Mouse (Mus musculus) granulocyte monocyte progenitor cell, adult 5-6 weeks (primary cell): Measurements from ENCODE around the gene Atrnl1. TPM values are rescaled to one million over a fixed set of nuclear protein-coding genes. Genes with fewer than 3 reads are reported as not detected.

Source experiments
- ATAC-seq: replicated peaks from 2 replicates; pipeline ENCODE4 v1.8.0; 2016; ENCODE audit warnings: mild to moderate bottlenecking, moderate TSS enrichment, inconsistent platforms; ENCODE audit not compliant: poor library complexity, severe bottlenecking
- total RNA-seq, 2 experiments: library from RNA; stranded (forward) in 1 of 2; stranded (reverse) in 1 of 2; fragments of 200-712, 200-1000 nt in 1 of 2; fragments of >200 nt in 1 of 2; fragmentation: Nextera tagmentation in 1 of 2; gene quantifications; 2 replicates each; pipeline ENCODE4 v1.2.3; 2014 to 2017

The Atrnl1 gene
- total RNA-seq, 2 experiments from 2014 or later, result 15.7 to 15.8 TPM

- no peak for ATAC-seq
Observed at GRCm38 (mm10) chr19:58095776-58096175, 484.9 kb downstream of the Atrnl1 start.

DNA sequence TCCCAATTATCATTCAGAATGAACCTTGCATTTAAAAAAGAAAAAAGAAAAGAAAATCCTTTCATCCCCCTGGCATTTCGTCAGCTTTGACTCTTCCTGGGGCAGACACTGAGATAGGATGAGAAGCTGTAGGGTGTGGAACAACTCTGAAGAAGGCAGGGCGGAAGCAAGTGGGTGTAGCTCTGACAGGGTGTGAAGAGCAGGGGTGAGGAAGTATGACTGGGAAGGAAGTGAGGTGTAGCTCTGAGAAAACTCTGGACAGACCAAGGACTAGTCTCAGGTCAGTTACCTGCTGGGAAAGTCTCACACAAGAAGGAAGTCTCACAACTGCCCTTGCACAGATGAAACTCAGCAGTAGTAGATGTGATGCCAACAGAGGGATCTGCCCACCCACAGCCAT lies 486.4 kb downstream of the Atrnl1 start:
- ATAC-seq, result 0 out of 2 replicates have a peak, but pooled peaks have one; percentile 14

DNA sequence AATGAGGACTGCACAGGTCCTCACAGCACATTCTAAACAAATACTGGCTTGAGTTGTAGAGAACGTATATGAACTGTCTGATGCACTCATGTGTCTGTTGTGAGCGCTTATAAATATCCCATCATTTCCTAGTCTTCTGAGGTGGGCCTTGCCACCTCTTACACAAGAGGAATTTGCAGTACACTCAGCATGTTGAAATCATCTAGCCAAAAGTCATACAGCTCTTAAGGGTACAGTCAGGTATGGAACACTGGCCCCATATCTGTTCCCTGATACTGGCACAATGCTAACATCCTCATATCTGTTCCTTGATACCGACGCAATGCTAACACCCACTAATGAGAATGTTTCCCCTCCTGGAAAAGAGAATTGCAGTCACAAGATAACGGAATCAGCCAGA lies 488.7 kb downstream of the Atrnl1 start:
- peak; percentile 63 for ATAC-seq

DNA sequence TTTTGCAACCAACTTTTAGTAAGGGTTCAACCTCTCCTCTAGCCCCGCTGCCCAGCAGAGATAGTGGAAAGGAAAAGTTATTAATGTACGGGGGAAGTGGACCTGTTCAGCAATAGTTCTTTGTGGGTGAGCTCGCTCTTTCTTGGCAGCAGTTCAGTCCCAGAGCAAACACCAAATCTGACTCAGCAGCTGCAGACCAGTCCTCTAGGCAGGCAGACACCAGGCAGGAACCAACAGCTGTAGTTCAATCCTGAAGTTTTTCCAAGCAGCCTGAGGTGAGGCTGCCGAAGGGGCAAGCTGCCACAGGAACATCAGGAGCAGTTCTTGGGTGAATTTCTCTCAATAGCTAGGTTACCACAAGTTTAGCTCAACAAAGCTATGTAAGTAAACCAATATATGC lies 489.5 kb downstream of the Atrnl1 start:
- no peak for ATAC-seq

DNA sequence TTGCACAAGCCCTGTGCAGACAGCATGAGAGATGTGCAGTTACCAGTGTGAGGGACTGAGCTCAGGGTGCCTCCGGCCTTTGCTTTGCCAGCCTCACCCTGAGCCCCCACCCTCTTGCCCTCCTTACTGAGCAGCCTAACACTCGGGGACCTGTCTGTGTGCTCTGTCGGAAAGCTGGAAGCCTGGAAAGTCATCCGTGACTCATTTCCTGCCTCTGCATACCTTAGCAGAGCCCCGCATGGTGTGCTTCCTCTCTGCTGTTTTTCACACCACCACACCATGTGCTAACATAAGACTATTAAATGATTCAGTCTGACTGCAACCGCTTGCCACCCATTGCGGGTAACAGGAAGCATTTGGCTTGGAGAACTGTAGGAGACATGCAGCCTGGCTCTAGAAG lies 493.7 kb downstream of the Atrnl1 start:
- ATAC-seq, result peak; percentile 82

DNA sequence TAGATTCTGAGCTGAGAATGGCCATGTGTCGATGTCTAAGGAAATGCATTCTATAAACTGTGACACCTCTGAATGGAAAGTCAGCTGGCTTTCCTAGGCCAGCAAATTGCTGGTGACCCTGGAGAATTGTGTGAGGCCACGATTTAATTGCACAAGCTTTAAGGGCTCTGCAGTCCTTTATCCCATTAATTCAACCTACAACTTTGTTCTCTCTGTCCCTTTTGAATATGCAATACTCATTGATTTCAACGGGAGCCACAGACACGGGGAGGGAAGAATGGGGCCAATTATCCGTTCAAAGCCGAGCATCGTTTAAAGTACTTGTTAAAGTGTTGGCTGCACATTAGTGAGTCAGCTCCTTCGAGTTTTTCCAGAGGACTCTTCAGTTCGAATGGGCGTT lies 496.8 kb downstream of the Atrnl1 start:
- ATAC-seq, result no peak

GRCm38 (mm10) chr19:58110491-58110890 lies 499.7 kb downstream of the Atrnl1 start:
- no peak for ATAC-seq

DNA sequence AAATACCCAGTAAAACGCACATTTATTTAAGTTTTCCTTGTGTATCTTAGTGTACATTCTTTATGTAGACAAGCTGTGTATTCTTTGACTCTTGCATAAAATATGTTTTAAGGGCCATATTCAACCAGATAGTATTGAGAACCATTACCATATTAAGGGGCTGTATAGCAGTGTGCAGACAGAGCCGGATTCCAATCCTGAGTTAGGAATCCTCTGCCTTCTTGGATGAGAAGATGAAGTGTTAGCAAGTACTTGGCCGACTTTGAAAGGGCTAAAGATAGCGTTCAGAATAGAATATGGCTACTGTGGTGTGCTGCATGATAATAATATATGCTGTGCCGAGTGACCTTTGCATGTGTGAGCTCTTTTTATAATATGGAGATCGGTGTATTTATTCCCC lies 500.5 kb downstream of the Atrnl1 start:
- no peak for ATAC-seq

GRCm38 (mm10) chr19:58112151-58112550 lies 501.3 kb downstream of the Atrnl1 start:
- no peak for ATAC-seq

DNA sequence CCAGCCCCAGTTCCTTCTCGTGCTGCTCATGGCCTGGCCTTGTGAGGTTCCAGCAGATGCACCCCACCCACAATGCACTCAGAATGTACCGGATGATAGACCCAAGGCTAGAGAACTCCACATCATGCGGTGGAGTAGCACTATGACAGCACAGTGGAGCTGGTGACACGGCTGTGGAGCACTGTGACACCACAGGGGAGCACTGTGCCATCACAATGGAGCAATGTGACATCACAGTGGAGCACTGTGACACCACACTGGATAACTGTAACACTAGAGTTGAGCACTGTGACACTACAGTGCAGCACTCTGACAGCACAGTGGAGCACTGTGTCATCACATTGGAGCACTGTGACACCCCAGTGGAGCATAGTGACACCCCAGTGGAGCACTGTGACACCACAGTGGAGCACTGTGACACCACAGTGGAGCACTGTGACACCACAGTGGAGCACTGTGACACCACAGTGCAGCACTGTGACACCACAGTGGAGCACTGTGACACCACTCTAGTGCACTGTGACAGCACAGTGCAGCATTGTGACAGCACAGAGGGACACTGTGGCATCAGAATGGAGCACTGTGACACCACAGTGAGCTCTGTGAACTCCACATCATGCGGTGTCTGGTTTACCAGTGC lies 502.4 kb downstream of the Atrnl1 start:
- ATAC-seq, result peak; percentile 58

GRCm38 (mm10) chr19:58117595-58117994 lies 506.8 kb downstream of the Atrnl1 start:
- ATAC-seq, result no peak

DNA sequence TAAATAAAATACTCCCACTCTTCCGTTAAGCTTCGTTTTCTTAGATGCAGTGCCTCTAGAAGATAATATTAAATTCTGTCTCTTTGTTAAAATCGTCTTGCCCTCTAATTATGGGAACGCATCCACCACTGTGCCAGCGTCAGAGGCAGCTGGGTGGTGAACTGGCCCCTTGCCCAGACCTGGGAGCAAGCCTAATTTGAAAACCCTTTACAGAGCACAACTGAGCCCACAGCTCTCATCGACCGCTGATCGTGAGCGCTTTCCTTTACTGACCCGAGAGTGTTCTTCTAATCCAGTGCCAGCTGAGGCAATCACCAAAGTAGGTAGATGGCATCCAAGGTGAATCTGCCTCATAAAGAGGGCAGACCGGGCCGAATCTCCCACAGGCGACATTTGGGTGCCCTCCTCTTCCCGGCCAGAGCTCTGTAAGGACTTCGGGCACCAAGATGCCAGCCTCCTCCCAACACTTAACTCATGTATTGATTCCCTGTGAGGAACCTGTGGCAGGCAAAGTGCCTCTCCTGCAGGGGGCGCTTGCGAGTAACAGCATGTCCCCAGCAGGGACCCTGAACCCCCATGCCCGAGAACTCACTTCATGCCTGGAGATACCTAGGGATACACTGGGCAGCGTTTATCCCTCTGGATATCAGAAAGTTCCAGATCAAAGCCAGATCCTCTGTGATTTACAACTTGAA lies 507.5 kb downstream of the Atrnl1 start:
- ATAC-seq, result no peak

DNA sequence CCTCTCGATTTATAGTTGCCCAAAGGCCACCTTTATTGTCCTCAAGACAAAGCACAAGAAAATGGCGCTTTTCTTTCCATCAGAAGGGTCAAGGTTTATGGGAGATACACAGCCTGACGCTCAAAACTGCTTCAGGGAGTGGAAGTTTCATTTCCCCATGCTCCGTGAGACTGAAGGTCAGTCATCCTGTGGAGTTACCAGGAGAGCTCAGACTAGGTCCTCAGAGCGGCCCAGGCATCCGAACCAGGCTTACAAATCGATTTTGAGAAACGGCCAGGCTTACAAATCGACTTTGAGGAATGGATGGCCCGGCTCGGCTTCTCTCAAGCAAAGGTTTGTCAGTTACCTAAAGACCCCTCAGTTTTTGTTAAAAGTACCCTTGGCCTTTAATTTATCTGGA lies 508.0 kb downstream of the Atrnl1 start:
- peak; percentile 21; the same call in 1 of the 2 replicates for ATAC-seq

DNA sequence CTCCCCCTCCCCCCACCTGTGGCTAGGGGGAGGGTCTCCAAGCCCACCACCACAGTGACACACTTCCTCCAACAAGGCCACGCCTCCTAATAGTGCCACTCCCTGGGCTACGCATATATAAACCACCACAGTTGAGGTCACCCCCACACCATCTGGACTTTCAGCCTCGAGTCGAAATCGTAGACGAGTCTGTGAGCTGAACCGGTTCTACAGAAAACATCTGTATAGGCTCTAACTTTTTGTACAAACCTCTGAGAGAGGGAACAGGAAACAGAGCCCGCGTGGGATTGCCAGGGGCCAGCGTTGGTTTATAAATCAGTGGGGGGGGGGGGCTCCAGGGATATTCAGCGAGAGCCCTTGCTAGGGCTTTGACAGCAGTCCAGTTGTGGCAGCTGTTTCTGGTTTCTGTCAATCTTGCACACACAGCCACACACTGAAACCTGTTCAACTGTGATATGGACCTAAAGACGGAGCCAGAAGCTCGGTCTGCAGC lies 508.9 kb downstream of the Atrnl1 start:
- peak; percentile 10; the same call in 1 of the 2 replicates for ATAC-seq

DNA sequence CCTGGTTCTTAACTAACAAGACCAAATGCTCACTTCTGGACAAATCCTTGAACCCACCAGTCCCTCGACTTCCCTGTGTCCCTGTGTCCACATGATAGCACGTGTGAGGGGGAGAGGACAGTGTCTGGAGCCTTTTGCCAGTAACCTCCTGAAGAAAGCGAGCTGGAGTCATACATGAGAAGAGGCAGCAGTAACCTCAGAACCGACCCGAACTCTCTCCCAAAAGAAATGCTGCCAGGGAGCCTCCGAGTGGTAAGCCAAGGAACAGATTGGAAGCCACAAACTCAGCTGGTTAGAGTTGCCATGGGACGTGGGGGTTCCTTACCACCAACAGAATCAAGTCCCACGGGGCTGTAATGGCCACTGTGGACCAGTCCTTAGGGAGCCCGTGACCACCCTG lies 509.8 kb downstream of the Atrnl1 start:
- ATAC-seq, result no peak

DNA sequence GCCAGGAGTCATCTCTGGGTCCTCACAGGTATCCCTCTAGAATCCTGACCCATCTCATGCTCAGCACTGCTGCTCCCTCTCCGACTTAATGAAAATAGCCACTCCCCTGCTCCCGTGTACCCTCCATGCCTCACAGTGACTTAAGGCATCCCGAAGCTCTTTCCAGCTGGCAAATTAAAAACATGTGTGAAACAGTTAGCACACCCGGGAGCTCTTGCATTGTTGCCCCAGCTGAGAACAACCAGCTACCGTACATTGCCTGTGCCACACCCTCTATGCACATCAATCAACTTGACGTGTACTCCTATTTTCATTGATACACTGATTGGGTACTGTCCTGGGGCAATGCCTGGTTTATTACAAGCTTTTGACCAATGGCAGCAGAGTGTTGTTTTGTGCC lies 510.8 kb downstream of the Atrnl1 start:
- no peak for ATAC-seq

DNA sequence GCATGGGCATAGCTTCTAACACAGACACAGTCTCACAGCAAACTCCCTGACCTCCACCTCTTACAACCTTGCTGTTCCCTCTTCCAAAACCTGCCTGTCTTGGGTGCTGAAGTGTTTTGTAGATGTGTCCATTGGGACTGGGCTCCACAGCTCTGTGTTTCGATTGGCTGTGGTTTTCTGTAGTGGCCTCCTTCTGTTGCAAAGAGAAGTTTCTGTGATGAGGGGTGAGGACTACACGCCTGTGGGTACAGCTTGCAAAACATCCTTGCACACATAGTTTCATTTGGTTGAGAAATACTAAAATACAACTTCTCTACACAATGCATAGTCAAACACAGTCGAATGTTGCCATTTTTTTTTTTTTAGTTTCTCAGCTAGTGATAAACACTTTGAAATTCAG lies 512.8 kb downstream of the Atrnl1 start:
- peak; percentile 89 for ATAC-seq

DNA sequence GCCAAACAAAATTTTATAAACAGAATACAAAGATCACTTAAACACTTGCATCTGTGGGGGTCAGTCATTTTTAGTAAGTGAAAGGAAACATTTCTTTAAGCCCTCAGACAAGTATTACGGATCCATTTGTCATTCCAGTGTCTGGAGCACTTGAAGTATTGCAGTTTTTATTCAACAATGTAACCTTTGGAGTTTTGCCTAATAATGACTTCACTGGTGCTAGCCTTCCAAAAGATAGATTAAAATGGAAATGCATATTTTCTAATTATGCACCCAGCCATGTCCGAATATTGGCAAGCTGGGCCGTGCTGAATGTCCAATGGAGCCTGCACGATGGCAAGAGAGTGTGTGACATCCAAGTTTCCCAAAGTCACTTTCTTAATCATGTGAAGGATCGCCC lies 513.7 kb downstream of the Atrnl1 start:
- no peak for ATAC-seq

DNA sequence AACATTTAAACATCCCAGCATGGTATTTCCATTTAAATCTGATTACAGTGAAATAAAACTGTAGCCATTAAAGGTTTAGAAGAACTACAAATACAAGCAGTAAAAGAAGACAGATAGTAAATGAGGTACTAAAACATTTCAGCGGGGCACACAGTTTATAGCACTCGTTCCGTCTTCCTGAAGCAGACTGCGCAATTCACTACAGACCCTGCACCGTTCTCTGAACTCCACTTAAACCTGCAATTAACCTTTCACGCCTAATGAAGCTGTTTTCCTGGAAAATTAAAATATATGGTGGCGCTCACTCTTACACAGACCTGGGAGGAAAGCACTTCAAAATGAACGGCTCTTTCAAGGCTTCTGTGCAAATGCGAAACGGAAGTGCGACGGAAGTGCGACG lies 514.2 kb downstream of the Atrnl1 start:
- ATAC-seq, result no peak

GRCm38 (mm10) chr19:58131896-58132295 lies 521.1 kb downstream of the Atrnl1 start:
- peak; percentile 84 for ATAC-seq

DNA sequence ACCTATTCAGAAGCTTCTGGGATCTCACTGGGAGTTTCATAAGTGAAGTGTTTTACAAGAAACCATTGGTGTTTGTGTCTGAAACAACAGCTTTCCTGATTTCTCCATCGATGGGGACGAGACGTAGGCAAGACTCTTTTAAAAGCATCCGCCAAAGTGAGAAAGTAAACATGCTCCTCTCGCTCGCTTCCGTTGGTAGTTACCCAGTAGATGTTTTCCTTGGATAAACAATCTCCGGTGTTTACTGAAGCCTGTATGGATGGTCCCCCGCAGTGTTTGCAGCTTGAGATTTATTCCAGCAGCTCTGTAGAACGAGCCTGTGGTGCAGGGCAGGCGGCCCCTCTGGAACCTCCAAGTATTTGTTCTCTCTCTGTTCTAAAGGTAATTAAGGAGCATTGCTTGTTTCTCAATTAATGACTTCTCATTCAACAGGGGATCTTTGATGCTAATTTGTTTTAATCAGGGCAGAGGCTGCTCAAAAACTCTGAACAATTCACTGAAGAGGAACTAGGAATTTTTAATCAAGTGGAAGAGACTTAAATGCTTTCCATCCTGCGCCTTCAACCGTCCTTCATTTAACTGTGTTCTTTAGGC lies 529.5 kb downstream of the Atrnl1 start:
- ATAC-seq, result no peak
